In genomic region chr7:99036284-99036683, GRCm38 (mm10) we compare ENCODE assay signal across 24 mouse cellular contexts.
"Had no signal": no experiment of that assay in that cellular context is flagged by ENCODE, and none has a peak within 500 bp of the region (broad histone marks: within the 10 kb centered on the region; RNA-seq: fewer than 3 reads in every experiment).

No protein-coding gene starts in this region.

- ATAC-seq: hindbrain, embryonic 16.5 days; inflammation-experienced regulatory T-cells, adult 6 months; intestine, embryonic 15.5 days; intestine, postnatal 0 days; liver, embryonic 12.5 days had no signal

- H3K4me1 ChIP-seq: hindbrain, embryonic 10.5 days; hindbrain, embryonic 12.5 days; liver, embryonic 12.5 days had no signal

- H3K4me3 ChIP-seq: gastrocnemius, adult 2 months; heart, embryonic 10.5 days; heart, embryonic 12.5 days; hindbrain, embryonic 10.5 days; hindbrain, embryonic 12.5 days; intestine, embryonic 15.5 days; layer of hippocampus, adult 2 months; left cerebral cortex, adult 2 months; limb, embryonic 13.5 days; liver, embryonic 12.5 days had no signal

- H3K4me2 ChIP-seq: heart, embryonic 12.5 days; hindbrain, embryonic 12.5 days; hindbrain, embryonic 14.5 days; intestine, embryonic 15.5 days; limb, embryonic 13.5 days; liver, embryonic 12.5 days had no signal

- H3K27me3 ChIP-seq: heart, embryonic 12.5 days; hindbrain, embryonic 12.5 days; intestine, embryonic 15.5 days; limb, embryonic 13.5 days; liver, embryonic 12.5 days had no signal

- H3K9ac ChIP-seq: heart, embryonic 12.5 days; hindbrain, embryonic 12.5 days; hindbrain, embryonic 14.5 days; intestine, embryonic 15.5 days; limb, embryonic 13.5 days; liver, embryonic 12.5 days; liver, embryonic 14.5 days had no signal

- H3K27ac ChIP-seq: gastrocnemius, adult 2 months; heart, embryonic 10.5 days; hindbrain, embryonic 10.5 days; hindbrain, embryonic 12.5 days; hindbrain, embryonic 14.5 days; intestine, embryonic 15.5 days; layer of hippocampus, adult 2 months; left cerebral cortex, adult 2 months; limb, embryonic 13.5 days; liver, embryonic 12.5 days; liver, embryonic 14.5 days had no signal

- DNase-seq: gastrocnemius, adult 2 months; gastrocnemius, postnatal 10 days; gastrocnemius, postnatal 25 days; heart, adult 18-20 months; heart, postnatal 4 days; kidney, adult 18-20 months; kidney, adult 8-10 months; kidney, postnatal 10 days; kidney, postnatal 25 days; kidney, postnatal 4 days had no signal

- H3K9me3 ChIP-seq: heart, embryonic 10.5 days; hindbrain, embryonic 10.5 days; hindbrain, embryonic 12.5 days; intestine, embryonic 15.5 days; limb, embryonic 13.5 days; liver, embryonic 12.5 days had no signal

- H3K36me3 ChIP-seq: hindbrain, embryonic 10.5 days; hindbrain, embryonic 12.5 days; intestine, embryonic 15.5 days had no signal
